Mouse (Mus musculus) ovary, postnatal 10 days (tissue): ENCODE results near the gene Hmox2.
"Not testable (repeated sequence)": the region's sequence is repeated elsewhere in the genome, so short reads cannot be mapped to it uniquely, and the experiment has no call there.

ENCODE experiments used
- DNase-seq: peaks from one replicate; pipeline ENCODE4 v3.0.0; 2022; ENCODE audit warnings: low spot score

Hmox2 gene

GRCm38 (mm10) chr16:4725780-4726527, at the start of gene Hmox2:
Hmox2 (plus strand) TSS chr16:4726361.
- DNase-seq = peak; percentile 94

- no peak for DNase-seq
Measured at GRCm38 (mm10) chr16:4676836-4677235, 49.3 kb upstream of the Hmox2 start.

- DNase-seq = no peak
Measured at GRCm38 (mm10) chr16:4678080-4678479, 48.1 kb upstream of the Hmox2 start.

- DNase-seq = peak; percentile 58
Measured at GRCm38 (mm10) chr16:4679121-4680018, 46.8 kb upstream of the Hmox2 start, which contains the start of gene Coro7. Coro7 (minus strand) TSS chr16:4679777.

- DNase-seq = not testable (repeated sequence)
Measured at GRCm38 (mm10) chr16:4680922-4681455, 45.2 kb upstream of the Hmox2 start.

GRCm38 (mm10) chr16:4682628-4683179, 43.5 kb upstream of the Hmox2 start:
- DNase-seq = no peak

- no peak for DNase-seq
Measured at GRCm38 (mm10) chr16:4683193-4683580, 43.0 kb upstream of the Hmox2 start.

GRCm38 (mm10) chr16:4683581-4684456, 42.3 kb upstream of the Hmox2 start:
- DNase-seq = peak; percentile 96

- no peak for DNase-seq
Measured at GRCm38 (mm10) chr16:4684457-4684791, 41.7 kb upstream of the Hmox2 start.

GRCm38 (mm10) chr16:4689371-4689770, 36.8 kb upstream of the Hmox2 start:
- not testable (repeated sequence) for DNase-seq

- DNase-seq = no peak
Measured at GRCm38 (mm10) chr16:4701211-4701610, 24.9 kb upstream of the Hmox2 start.

GRCm38 (mm10) chr16:4702646-4703045, 23.5 kb upstream of the Hmox2 start:
- no peak for DNase-seq

- no peak for DNase-seq
Measured at GRCm38 (mm10) chr16:4705541-4705940, 20.6 kb upstream of the Hmox2 start.

GRCm38 (mm10) chr16:4711173-4711572, 15.0 kb upstream of the Hmox2 start:
- DNase-seq = no peak

GRCm38 (mm10) chr16:4713861-4714710, 12.1 kb upstream of the Hmox2 start:
- DNase-seq = no peak

GRCm38 (mm10) chr16:4717866-4718265, 8.3 kb upstream of the Hmox2 start:
- DNase-seq = no peak

GRCm38 (mm10) chr16:4718753-4719518, 7.2 kb upstream of the Hmox2 start, which contains the start of gene Nmral1:
Nmral1 (minus strand) TSS chr16:4719356.
- peak; percentile 50 for DNase-seq

- DNase-seq = no peak
Measured at GRCm38 (mm10) chr16:4722128-4722914, 3.8 kb upstream of the Hmox2 start.

- no peak for DNase-seq
Measured at GRCm38 (mm10) chr16:4722915-4723209, 3.3 kb upstream of the Hmox2 start.
